ENCODE assay signal across 13 mouse cellular contexts in the genomic region with DNA sequence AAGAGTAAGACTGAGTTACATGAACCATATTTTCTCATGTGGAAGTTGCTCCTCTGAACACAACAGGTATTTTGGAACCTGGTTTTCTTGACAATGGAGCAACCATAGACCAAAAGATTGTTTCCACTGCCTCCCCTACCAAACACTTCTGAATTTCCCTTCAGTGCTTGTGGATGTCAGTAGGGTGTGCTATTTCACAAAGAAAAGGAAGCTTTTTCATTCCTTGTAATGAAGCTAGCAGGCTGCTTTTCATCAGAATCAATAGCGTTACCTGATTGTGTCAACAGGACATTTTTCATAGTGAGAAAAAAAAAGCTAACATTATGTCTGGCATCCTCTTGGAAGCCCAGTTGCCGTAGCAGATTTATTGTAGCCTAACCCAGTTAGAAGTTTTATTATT.
DNase-seq lines count a peak whose midpoint lies in the region; ATAC-seq lines count a peak whose summit lies in the region.
"Had no signal": no experiment of that assay in that cellular context is flagged by ENCODE, and none has a peak within 500 bp of the region (broad histone marks: within the 10 kb centered on the region; RNA-seq: fewer than 3 reads in every experiment).

No protein-coding gene starts in this region.

- no peak overlapping the region for H3K27ac ChIP-seq in hindbrain, embryonic 15.5 days (replicated peaks)
- H3K27ac ChIP-seq in hindbrain, embryonic 10.5 days = no peak overlapping the region
- H3K27ac ChIP-seq in kidney, embryonic 14.5 days (ENCODE audit: low read depth, low read length) = no peak overlapping the region
- H3K27ac ChIP-seq: neural tube, embryonic 13.5 days had no signal

- no peaks in the 10 kb centered on the region for H3K27me3 ChIP-seq in hindbrain, embryonic 15.5 days
- H3K27me3 ChIP-seq in hindbrain, embryonic 10.5 days (ENCODE audit: insufficient read depth, poor library complexity, severe bottlenecking) = no peaks in the 10 kb centered on the region
- H3K27me3 ChIP-seq in kidney, embryonic 14.5 days (ENCODE audit: control insufficient read depth, insufficient read depth, low read length) = no peaks in the 10 kb centered on the region
- H3K27me3 ChIP-seq: neural tube, embryonic 13.5 days had no signal

- H3K9me3 ChIP-seq in hindbrain, embryonic 15.5 days = no peaks in the 10 kb centered on the region
- H3K9me3 ChIP-seq in hindbrain, embryonic 10.5 days = no peaks in the 10 kb centered on the region
- 0 out of 2 replicates have a peak, but pooled peaks cover 2% of the 10 kb centered on the region for H3K9me3 ChIP-seq in kidney, embryonic 14.5 days (ENCODE audit: control insufficient read depth, low read length)
- H3K9me3 ChIP-seq: neural tube, embryonic 13.5 days had no signal

- no peaks in the 10 kb centered on the region for H3K36me3 ChIP-seq in hindbrain, embryonic 15.5 days
- no peaks in the 10 kb centered on the region for H3K36me3 ChIP-seq in hindbrain, embryonic 10.5 days
- H3K36me3 ChIP-seq in kidney, embryonic 14.5 days (ENCODE audit: control insufficient read depth, insufficient read depth, low read length) = no peaks in the 10 kb centered on the region
- H3K36me3 ChIP-seq: neural tube, embryonic 13.5 days had no signal

- H3K4me2 ChIP-seq in hindbrain, embryonic 15.5 days = no peak overlapping the region
- no peak overlapping the region for H3K4me2 ChIP-seq in kidney, embryonic 14.5 days (replicated peaks; ENCODE audit: low read depth, low read length)
- H3K4me2 ChIP-seq: neural tube, embryonic 13.5 days had no signal

- no peaks in the 10 kb centered on the region for H3K4me1 ChIP-seq in hindbrain, embryonic 15.5 days (replicated peaks)
- H3K4me1 ChIP-seq in hindbrain, embryonic 10.5 days (replicated peaks) = no peaks in the 10 kb centered on the region
- no peaks in the 10 kb centered on the region for H3K4me1 ChIP-seq in kidney, embryonic 14.5 days (ENCODE audit: control insufficient read depth, insufficient read depth, low read length)
- H3K4me1 ChIP-seq: neural tube, embryonic 13.5 days had no signal

- 57% methylated on average over 2 of the region's 2 CpGs for WGBS in hindbrain, embryonic 15.5 days
- 82% methylated on average over 2 of the region's 2 CpGs for WGBS in hindbrain, embryonic 10.5 days
- WGBS in kidney, embryonic 14.5 days = 52% methylated on average over 2 of the region's 2 CpGs

- no peak for ATAC-seq in cerebellum, adult (ENCODE audit: insufficient number of reproducible peaks, low FRiP score, low TSS enrichment)
- ATAC-seq in hindbrain, embryonic 15.5 days (ENCODE audit: low FRiP score, low read depth) = peak; percentile 51; the same call in 1 of the 2 replicates
- ATAC-seq in kidney, embryonic 14.5 days (ENCODE audit: low FRiP score, low TSS enrichment) = no peak
- ATAC-seq in inflammation-experienced regulatory T-cells, adult 6 months = no peak

- H3K9ac ChIP-seq in hindbrain, embryonic 15.5 days = no peak overlapping the region
- H3K9ac ChIP-seq in kidney, embryonic 14.5 days (ENCODE audit: low read depth, low read length) = no peak overlapping the region
- H3K9ac ChIP-seq: neural tube, embryonic 13.5 days had no signal

- peak; percentile 17 to 55 for DNase-seq in cerebellum, postnatal 10 days
- DNase-seq in hindbrain, embryonic 10.5 days (ENCODE audit: low spot score) = no peak
- DNase-seq in 3T3-L1 (ENCODE audit: low read depth, low spot score) = peak; percentile 45
- peak; percentile 13 to 37 for DNase-seq in cerebellum, postnatal 14 days
- DNase-seq: adrenal gland, adult 2 months; gastrocnemius, postnatal 14 days; kidney, adult 18-20 months; lung, adult 18-20 months had no signal

- H3K4me3 ChIP-seq in hindbrain, embryonic 15.5 days = no peak overlapping the region
- no peak overlapping the region for H3K4me3 ChIP-seq in hindbrain, embryonic 10.5 days
- no peak overlapping the region for H3K4me3 ChIP-seq in kidney, embryonic 14.5 days (ENCODE audit: low read length)
- H3K4me3 ChIP-seq: neural tube, embryonic 13.5 days had no signal
